Mouse (Mus musculus): ENCODE results near the gene Olfr1378. TPM values are rescaled to one million over a fixed set of nuclear protein-coding genes. Genes with fewer than 3 reads are reported as not detected.

The Olfr1378 gene
- total RNA-seq, 2 experiments from 2014 or later: not detected

DNA sequence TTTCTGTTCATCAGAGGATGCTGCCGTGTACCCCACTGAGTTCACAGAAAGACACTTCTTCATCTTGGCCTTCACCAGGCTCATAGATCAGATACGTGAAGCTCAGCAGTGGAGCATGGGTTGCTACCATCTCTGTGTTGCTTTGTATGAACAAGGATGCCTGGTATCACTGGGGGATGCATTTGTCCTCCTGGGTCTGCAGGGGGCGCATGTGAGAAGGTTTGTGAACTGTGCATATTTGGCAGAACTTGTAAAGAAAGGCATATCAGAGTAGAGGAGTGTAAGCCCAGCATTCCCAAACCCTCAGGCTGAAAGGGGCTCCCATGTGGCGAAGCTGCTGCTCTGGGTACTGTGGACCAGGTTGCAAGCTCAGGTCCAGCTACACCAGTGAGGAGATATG lies 10.9 kb downstream of the Olfr1378 start:
- no peak for DNase-seq (ENCODE audit: extremely low spot score in 1 of 2, low spot score in 2 of 2)
- Histone ChIP-seq H3K4me3 (no peak overlapping the region), H3K27ac (no peak overlapping the region)
- TF ChIP-seq CTCF (IDR thresholded peaks at IDR 0.05): no peak; the same call in 1 of the 2 replicates
- intact Hi-C loops (cut with DNase I): no loop called here

DNA sequence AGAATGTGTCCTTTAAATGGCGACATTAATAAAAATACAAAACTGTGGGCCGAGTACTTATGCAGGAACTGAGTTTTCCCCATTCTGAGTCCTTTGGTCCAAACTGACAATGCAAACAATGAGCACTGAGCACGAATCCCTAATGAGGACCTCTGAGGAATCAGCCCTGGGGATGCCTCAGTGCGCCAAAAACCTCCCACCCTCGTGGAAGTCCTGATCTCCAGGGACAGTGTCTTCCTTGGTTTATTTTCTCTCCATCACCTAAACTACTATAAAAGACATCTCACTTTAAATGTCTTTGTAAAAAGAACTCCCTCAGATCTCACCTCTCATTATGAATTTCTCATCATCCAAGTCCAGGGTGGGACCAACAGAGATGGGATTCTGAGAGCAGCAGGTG lies 15.3 kb downstream of the Olfr1378 start, which contains the start of gene Olfr1377:
Gene Olfr1377 (plus strand): TSS at position 301 of the 400 bp plus-strand sequence.
- Histone ChIP-seq H3K27ac (no peak within 1 kb of the TSS), H3K4me3 (no peak within 1 kb of the TSS)
- intact Hi-C loops (cut with DNase I): no loop called here
- no peak for TF ChIP-seq CTCF (IDR thresholded peaks at IDR 0.05)
- DNase-seq (ENCODE audit: extremely low spot score in 1 of 2, low spot score in 2 of 2): no peak

DNA sequence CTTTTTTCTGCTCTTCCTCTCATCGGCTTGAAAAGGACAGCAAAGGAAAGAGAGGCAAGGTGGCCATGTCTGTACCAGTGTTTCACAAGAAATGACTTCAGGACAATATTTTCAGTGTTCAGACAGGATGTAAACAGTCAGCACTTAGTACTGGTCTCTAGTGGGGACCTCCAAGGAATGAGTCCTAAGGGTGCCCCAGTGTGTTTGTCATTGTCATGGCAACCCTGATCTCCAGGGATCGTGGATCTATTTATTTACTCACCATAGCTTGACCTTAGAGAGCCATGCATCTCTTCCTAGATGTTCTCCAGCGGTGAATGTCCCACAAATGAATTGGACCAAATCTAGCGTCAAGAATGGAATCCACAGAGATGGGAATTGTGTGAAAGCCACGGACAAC lies 37.0 kb downstream of the Olfr1378 start, which contains the start of gene Olfr51:
Gene Olfr51 (plus strand): TSS at position 301 of the 400 bp plus-strand sequence.
- intact Hi-C loops (cut with DNase I): no loop called here
- TF ChIP-seq CTCF (IDR thresholded peaks at IDR 0.05): no peak
- Histone ChIP-seq H3K27ac (no peak within 1 kb of the TSS), H3K4me3 (no peak within 1 kb of the TSS)
- DNase-seq (ENCODE audit: extremely low spot score in 1 of 2, low spot score in 2 of 2): no peak

DNA sequence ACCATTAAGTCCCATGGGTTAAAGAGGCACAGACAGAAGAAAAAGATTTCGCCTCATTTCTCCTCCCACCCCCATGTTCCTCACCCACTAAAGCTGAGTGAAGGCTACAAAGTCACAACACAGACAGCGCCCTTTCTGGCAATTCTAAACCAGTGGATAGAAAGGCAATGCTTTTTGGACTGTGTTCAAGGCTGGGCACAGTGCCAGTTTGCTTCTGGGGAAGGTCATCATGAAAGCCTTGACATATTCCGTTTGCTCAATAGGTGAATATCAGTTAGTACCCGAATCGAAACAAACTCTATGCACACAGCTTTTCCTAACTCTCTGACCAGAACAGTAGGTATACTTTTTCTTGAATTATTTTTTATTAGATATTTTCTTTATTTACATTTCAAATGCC lies 45.5 kb downstream of the Olfr1378 start:
- TF ChIP-seq CTCF (IDR thresholded peaks at IDR 0.05): no peak
- intact Hi-C loops (cut with DNase I): no loop called here
- H3K27ac ChIP-seq: no peak overlapping the region
- no peak for DNase-seq (ENCODE audit: extremely low spot score in 1 of 2, low spot score in 2 of 2)
- H3K4me3 ChIP-seq: no peak overlapping the region

DNA sequence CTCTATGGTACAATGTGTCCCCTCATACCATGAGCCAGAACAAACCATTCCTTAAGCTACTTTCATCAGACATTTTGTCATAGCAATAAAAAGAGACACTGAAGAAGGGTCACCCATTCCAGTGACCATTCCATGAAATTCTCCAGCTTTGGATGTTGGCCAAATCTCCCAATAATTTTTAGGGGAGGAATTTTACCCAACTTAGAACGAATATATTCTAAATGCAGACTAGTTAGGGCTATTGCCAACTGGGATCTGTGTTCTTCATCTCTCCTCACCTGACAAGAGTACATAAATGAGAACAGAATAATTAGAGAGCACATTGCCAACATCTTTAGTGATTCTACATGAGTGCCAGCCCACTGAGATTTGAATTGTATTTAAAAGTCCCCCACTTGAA lies 47.6 kb downstream of the Olfr1378 start, which contains the start of gene Olfr54:
Gene Olfr54 (plus strand): TSS at position 301 of the 400 bp plus-strand sequence.
- intact Hi-C loops (cut with DNase I): no loop called here

DNA sequence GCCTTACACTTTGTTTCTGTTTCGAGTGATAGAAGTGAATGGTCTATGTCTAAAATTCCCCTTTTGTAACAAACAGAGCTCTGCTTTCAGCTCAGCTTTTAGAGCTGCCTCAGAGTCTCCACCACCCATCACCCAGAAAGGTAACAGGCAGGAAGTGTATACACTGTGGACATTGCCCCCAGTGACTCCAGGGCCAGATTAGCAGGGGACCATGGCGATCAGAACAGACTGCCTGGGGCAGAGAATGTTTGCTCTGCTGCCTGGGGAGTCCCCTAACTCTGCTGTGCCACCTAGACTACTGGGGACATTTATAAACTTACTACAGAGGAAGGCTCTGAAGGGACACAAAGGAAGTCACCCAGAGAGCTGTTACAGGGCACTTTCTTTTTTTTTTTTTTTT lies 50.0 kb downstream of the Olfr1378 start:
- DNase-seq (ENCODE audit: extremely low spot score in 1 of 2, low spot score in 2 of 2): no peak
- TF ChIP-seq CTCF (IDR thresholded peaks at IDR 0.05): no peak
- H3K27ac ChIP-seq: no peak overlapping the region
- no peak overlapping the region for H3K4me3 ChIP-seq
- intact Hi-C loops (cut with DNase I): no loop called here

More for the DNA sequence above, 47.6 kb downstream of the Olfr1378 start, which contains the start of gene Olfr54:
- TF ChIP-seq CTCF (IDR thresholded peaks at IDR 0.05): no peak
- Histone ChIP-seq H3K4me3 (no peak within 1 kb of the TSS), H3K27ac (no peak within 1 kb of the TSS)
- DNase-seq (ENCODE audit: extremely low spot score in 1 of 2, low spot score in 2 of 2): no peak

Other genes starting within 250 kb of the Olfr1378 start
- gene Zfp354c, start 138.8 kb upstream of the Olfr1378 start, total RNA-seq (2021): 10 to 100 TPM; 43.3 to 44.2 TPM
- gene Zfp879, start 125.0 kb upstream of the Olfr1378 start, total RNA-seq (2021): 1 to 10 TPM; 3.0 to 4.3 TPM
- not detected for gene Grm6, start 115.8 kb upstream of the Olfr1378 start, total RNA-seq (2021)
- gene Zfp454, start 78.9 kb upstream of the Olfr1378 start, total RNA-seq (2021): 1 to 10 TPM; 6.5 TPM
- 10 to 100 TPM; 23.8 to 24.8 TPM for gene Zfp2, start 50.4 kb upstream of the Olfr1378 start, total RNA-seq (2021)
- 1 to 10 TPM; 5.3 to 6.7 TPM for gene Zfp354b, start 34.9 kb upstream of the Olfr1378 start, total RNA-seq (2021)
- not detected for gene 4933414I15Rik, start 22.8 kb upstream of the Olfr1378 start, total RNA-seq (2021)
- not detected for gene Prop1, start 12.8 kb upstream of the Olfr1378 start, total RNA-seq (2021)
- gene Olfr1377, start 15.4 kb downstream of the Olfr1378 start, total RNA-seq (2021): not detected
- not detected for gene Olfr51, start 37.1 kb downstream of the Olfr1378 start, total RNA-seq (2021)
- gene Olfr54, start 47.7 kb downstream of the Olfr1378 start, total RNA-seq (2021): not detected
- not detected for gene Olfr1375, start 81.6 kb downstream of the Olfr1378 start, total RNA-seq (2021)
- gene Zfp354a, start 92.7 kb downstream of the Olfr1378 start, total RNA-seq (2021): 1 to 10 TPM; 6.5 to 8.5 TPM

Measured in left cerebral cortex, adult 2 months (tissue).